Mouse (Mus musculus) spleen, adult 18-20 months (tissue): ENCODE data around the gene Ppp1r21.
A peak's percentile ranks its signal among the peaks of the same experiment; 100 is the strongest.

Experiments
- DNase-seq, 2 experiments: peaks; one replicate each; pipeline ENCODE4 v3.0.0; 2022; ENCODE audit warnings: mixed read lengths in 2 of 2

Gene Ppp1r21

GRCm38 (mm10) chr17:88529519-88530235, at the start of gene Ppp1r21:
TSS of gene Ppp1r21 (plus strand) at chr17:88530118.
- peak; percentile 95 to 98 for DNase-seq

- no peak for DNase-seq
Measured at GRCm38 (mm10) chr17:88480369-88480768, 49.5 kb upstream of the Ppp1r21 start.

- no peak for DNase-seq
Measured at GRCm38 (mm10) chr17:88481062-88481461, 48.9 kb upstream of the Ppp1r21 start.

GRCm38 (mm10) chr17:88481587-88481986, 48.3 kb upstream of the Ppp1r21 start:
- no peak for DNase-seq

- no peak for DNase-seq
Measured at GRCm38 (mm10) chr17:88484539-88484938, 45.4 kb upstream of the Ppp1r21 start.

GRCm38 (mm10) chr17:88484951-88485350, 45.0 kb upstream of the Ppp1r21 start:
- no peak for DNase-seq

- DNase-seq: no peak
Measured at GRCm38 (mm10) chr17:88490546-88490945, 39.4 kb upstream of the Ppp1r21 start.

- DNase-seq: peak in 1 of 2 experiments; percentile 11
Measured at GRCm38 (mm10) chr17:88491366-88492106, 38.4 kb upstream of the Ppp1r21 start.

GRCm38 (mm10) chr17:88492107-88492460, 37.8 kb upstream of the Ppp1r21 start:
- DNase-seq: no peak

- DNase-seq: no peak
Measured at GRCm38 (mm10) chr17:88493551-88493950, 36.4 kb upstream of the Ppp1r21 start.

- DNase-seq: no peak
Measured at GRCm38 (mm10) chr17:88494121-88494771, 35.7 kb upstream of the Ppp1r21 start.

GRCm38 (mm10) chr17:88494772-88495132, 35.2 kb upstream of the Ppp1r21 start:
- DNase-seq: no peak

GRCm38 (mm10) chr17:88498090-88498682, 31.7 kb upstream of the Ppp1r21 start:
- no peak for DNase-seq

- DNase-seq: no peak
Measured at GRCm38 (mm10) chr17:88504056-88504455, 25.9 kb upstream of the Ppp1r21 start.

- no peak for DNase-seq
Measured at GRCm38 (mm10) chr17:88505275-88505723, 24.6 kb upstream of the Ppp1r21 start.

- no peak for DNase-seq
Measured at GRCm38 (mm10) chr17:88505941-88506340, 24.0 kb upstream of the Ppp1r21 start.

- no peak for DNase-seq
Measured at GRCm38 (mm10) chr17:88507376-88507775, 22.5 kb upstream of the Ppp1r21 start.

GRCm38 (mm10) chr17:88508846-88509508, 20.9 kb upstream of the Ppp1r21 start:
- peak; percentile 40 to 49 for DNase-seq

GRCm38 (mm10) chr17:88509999-88510398, 19.9 kb upstream of the Ppp1r21 start:
- no peak for DNase-seq

- DNase-seq: peak; percentile 63 to 79
Measured at GRCm38 (mm10) chr17:88511095-88511551, 18.8 kb upstream of the Ppp1r21 start.

- DNase-seq: no peak
Measured at GRCm38 (mm10) chr17:88516477-88516876, 13.4 kb upstream of the Ppp1r21 start.

- no peak for DNase-seq
Measured at GRCm38 (mm10) chr17:88527781-88528180, 2.1 kb upstream of the Ppp1r21 start.

GRCm38 (mm10) chr17:88530236-88530619, 310 bp downstream of the Ppp1r21 start:
- DNase-seq: no peak
